Mouse (Mus musculus): ENCODE measurements around the gene Gm15293. TPM values are rescaled to one million over a fixed set of nuclear protein-coding genes. Genes with fewer than 3 reads are reported as not detected.
"Not testable (repeated sequence)": the region's sequence is repeated elsewhere in the genome, so short reads cannot be mapped to it uniquely, and the experiment has no call there.

Gene Gm15293
- total RNA-seq (2021), result not detected
- long read RNA-seq, experiment 1, result 0 reads
- long read RNA-seq, experiment 2, result 0 reads

GRCm38 (mm10) chr8:21201261-21201660 is at the start of gene Gm15293:
Gene Gm15293 (plus strand): TSS chr8:21201561.
- DNase-seq (ENCODE audit: low spot score in 2 of 2), result not testable (repeated sequence)

GRCm38 (mm10) chr8:21161977-21162376 is 39.4 kb upstream of the Gm15293 start, which contains the start of gene Defa22:
Gene Defa22 (plus strand): TSS chr8:21162277.
- DNase-seq (ENCODE audit: low spot score in 2 of 2), result not testable (repeated sequence)

- DNase-seq (ENCODE audit: low spot score in 2 of 2), result not testable (repeated sequence)
These were observed 10.0 kb upstream of the Gm15293 start, which contains the start of gene Defa31 for GRCm38 (mm10) chr8:21191314-21191713. Gene Defa31 (plus strand): TSS chr8:21191614.

Other genes starting within 250 kb of the Gm15293 start
- not detected for gene Defa21, start 176.0 kb upstream of the Gm15293 start, total RNA-seq (2021)
- not detected for gene Defa23, start 146.5 kb upstream of the Gm15293 start, total RNA-seq (2021)
- not detected for gene Defa35, start 136.5 kb upstream of the Gm15293 start, total RNA-seq (2021)
- gene Defa25, start 117.1 kb upstream of the Gm15293 start, total RNA-seq (2021), result not detected
- not detected for gene Gm14851, start 105.5 kb upstream of the Gm15293 start, total RNA-seq (2021)
- not detected for gene Defa30, start 66.9 kb upstream of the Gm15293 start, total RNA-seq (2021)
- not detected for gene Defa22, start 39.3 kb upstream of the Gm15293 start, total RNA-seq (2021)
- gene Defa31, start 9.9 kb upstream of the Gm15293 start, total RNA-seq (2021), result not detected
- gene Gm15292, start 48.2 kb downstream of the Gm15293 start, total RNA-seq (2021), result not detected
- gene Defa27, start 114.0 kb downstream of the Gm15293 start, total RNA-seq (2021), result not detected
- not detected for gene Defa29, start 125.5 kb downstream of the Gm15293 start, total RNA-seq (2021)
- gene Defa2, start 177.0 kb downstream of the Gm15293 start, total RNA-seq (2021), result not detected
- gene Defa33, start 190.2 kb downstream of the Gm15293 start, total RNA-seq (2021), result not detected
- gene Defa36, start 225.8 kb downstream of the Gm15293 start, total RNA-seq (2021), result not detected

All from layer of hippocampus, postnatal 14 days (tissue).